Mouse (Mus musculus) liver, embryonic 12.5 days (tissue): Measurements from ENCODE around the gene Spata1. TPM values are rescaled to one million over a fixed set of nuclear protein-coding genes. Genes with fewer than 3 reads are reported as not detected.
"Not testable (repeated sequence)": the region's sequence is repeated elsewhere in the genome, so short reads cannot be mapped to it uniquely, and the experiment has no call there.

Source experiments
- ATAC-seq: fragments of 200-750 bp; cut with Nextera tagmentation; 2 replicates; pipeline ENCODE4 v1.8.0; 2017; ENCODE audit warnings: moderate number of reproducible peaks, mild to moderate bottlenecking, moderate library complexity
- H3K27ac ChIP-seq: fragments of 300-500 bp; sonication (generic); 2 replicates; pipeline ENCODE4 v1.5.1; 2016; ENCODE audit warnings: mild to moderate bottlenecking
- H3K27me3 ChIP-seq: fragments of 300-500 bp; sonication (generic); replicated peaks from 2 replicates; pipeline ENCODE4 v1.6.1; 2016; ENCODE audit warnings: mild to moderate bottlenecking, moderate library complexity
- H3K36me3 ChIP-seq: fragments of 300-500 bp; sonication (generic); 2 replicates; pipeline ENCODE4 v1.6.1; 2016; ENCODE audit warnings: mild to moderate bottlenecking, moderate library complexity
- H3K4me1 ChIP-seq: fragments of 300-500 bp; sonication (generic); 2 replicates; pipeline ENCODE4 v1.6.1; 2016
- H3K4me2 ChIP-seq: fragments of 300-500 bp; sonication (generic); 2 replicates; pipeline ENCODE4 v1.6.1; 2016; ENCODE audit warnings: mild to moderate bottlenecking, moderate library complexity
- H3K4me3 ChIP-seq: fragments of 300-500 bp; sonication (generic); 2 replicates; pipeline ENCODE4 v1.5.1; 2016; ENCODE audit warnings: mild to moderate bottlenecking, moderate library complexity
- H3K9ac ChIP-seq: fragments of 300-500 bp; sonication (generic); 2 replicates; pipeline ENCODE4 v1.6.1; 2016; ENCODE audit warnings: mild to moderate bottlenecking, moderate library complexity
- H3K9me3 ChIP-seq: fragments of 300-500 bp; sonication (generic); replicated peaks from 2 replicates; pipeline ENCODE4 v1.6.1; 2016; ENCODE audit warnings: mild to moderate bottlenecking, moderate library complexity
- WGBS: fragments of 180-500 bp; shearing (Covaris S2); methylation state at CpG from one replicate; pipeline ENCODE4 v1.1.7; 2016; ENCODE audit not compliant: insufficient replicate concordance; 5-methylcytosine and 5-hydroxymethylcytosine counted together
- polyA plus RNA-seq: library from polyadenylated mRNA; unstranded; fragments of >200 nt; fragmentation: Nextera tagmentation; extraction: Ambion mirVana; gene quantifications from 2 replicates; pipeline ENCODE4 v1.2.1, GENCODE M21; 2016

Gene Spata1
- polyA plus RNA-seq, 1 experiment from 2014 or later = 1.3 TPM

DNA sequence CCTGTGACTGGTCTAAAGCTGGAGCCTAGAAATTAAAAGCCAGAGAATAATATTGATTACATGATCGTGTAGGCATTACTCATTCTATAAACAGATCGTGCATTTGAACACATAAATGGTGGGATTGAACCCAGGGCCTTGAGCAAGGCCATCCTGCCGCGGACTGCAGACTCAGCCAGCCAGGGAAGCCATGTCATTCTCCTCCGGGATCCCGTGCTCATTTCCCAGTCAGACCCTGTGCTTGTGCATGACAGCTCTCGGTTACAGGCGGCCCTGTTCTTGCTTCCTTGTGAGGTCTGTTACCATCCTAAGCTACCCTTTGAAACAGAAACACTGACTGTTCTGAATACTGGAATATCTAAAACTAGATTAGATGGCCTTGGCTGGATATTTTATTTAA, 64.9 kb downstream of the Spata1 start:
- H3K9me3 ChIP-seq = no peaks in the 10 kb centered on the region
- no peak overlapping the region for H3K27ac ChIP-seq
- no peak overlapping the region for H3K9ac ChIP-seq
- no peak overlapping the region for H3K4me3 ChIP-seq
- H3K36me3 ChIP-seq = peaks cover 99% of the 10 kb centered on the region
- no peak for ATAC-seq
- H3K4me2 ChIP-seq = no peak overlapping the region
- H3K4me1 ChIP-seq = peaks cover 14% of the 10 kb centered on the region
- H3K27me3 ChIP-seq = no peaks in the 10 kb centered on the region
- 91% methylated on average over 8 of the region's 8 CpGs for WGBS

DNA sequence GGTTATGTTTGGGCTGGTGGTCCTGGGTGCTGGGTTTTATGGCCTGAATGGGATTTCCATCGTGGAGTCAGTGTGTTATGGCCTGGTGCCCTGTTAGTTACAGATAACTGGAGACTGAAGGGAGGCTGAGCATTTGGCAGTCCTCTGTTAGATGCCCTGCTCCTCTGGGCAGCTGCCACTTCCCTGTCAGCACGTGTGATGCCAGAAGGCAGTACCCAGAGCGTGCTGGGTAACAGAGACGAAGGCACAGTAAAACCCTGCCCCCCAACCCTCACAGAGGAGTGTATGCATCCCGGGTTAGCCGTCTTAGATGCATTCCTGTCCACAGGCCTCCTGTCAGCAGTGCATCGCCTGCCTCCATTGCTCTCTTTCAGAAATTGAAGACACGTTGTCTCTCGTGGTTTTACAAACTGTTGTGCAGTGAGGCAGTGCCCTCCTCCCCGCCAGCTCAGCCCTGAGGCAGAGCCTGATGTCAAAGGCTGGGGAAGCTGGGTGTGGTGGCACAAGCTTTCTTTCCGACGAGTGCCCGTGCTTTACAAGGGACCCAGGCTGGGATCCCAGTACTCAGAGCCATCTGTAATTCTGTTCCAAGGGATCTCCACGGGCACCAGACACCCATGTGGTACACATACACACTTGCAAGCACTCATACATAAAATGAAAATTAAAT, 65.7 kb downstream of the Spata1 start:
- Histone ChIP-seq H3K27ac (no peak overlapping the region), H3K36me3 (peaks cover 100% of the 10 kb centered on the region), H3K27me3 (no peaks in the 10 kb centered on the region), H3K4me1 (peaks cover 14% of the 10 kb centered on the region), H3K4me3 (no peak overlapping the region), H3K9ac (no peak overlapping the region), H3K4me2 (no peak overlapping the region), H3K9me3 (no peaks in the 10 kb centered on the region)
- no peak for ATAC-seq
- 84% methylated on average over 14 of the region's 14 CpGs for WGBS

DNA sequence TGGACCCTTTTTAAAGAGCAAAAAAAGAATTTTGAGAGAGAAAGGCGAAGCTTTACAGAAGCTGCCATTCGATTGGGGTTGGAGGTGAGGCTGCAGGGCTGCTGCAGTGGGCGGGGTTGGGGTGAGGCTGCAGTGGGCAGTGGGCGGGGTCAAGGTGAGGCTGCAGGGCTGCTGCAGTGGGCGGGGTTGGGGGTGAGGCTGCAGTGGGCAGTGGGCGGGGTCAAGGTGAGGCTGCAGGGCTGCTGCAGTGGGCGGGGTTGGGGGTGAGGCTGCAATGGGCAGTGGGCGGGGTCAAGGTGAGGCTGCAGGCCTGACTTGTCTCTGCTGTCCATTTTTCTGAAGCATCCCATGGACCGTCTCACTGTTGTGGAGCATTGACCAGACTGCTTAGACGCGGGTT, 66.5 kb downstream of the Spata1 start:
- Histone ChIP-seq H3K36me3 (peaks cover 100% of the 10 kb centered on the region), H3K4me1 (peaks cover 14% of the 10 kb centered on the region)
- 84% methylated on average over 11 of the region's 11 CpGs for WGBS
- not testable (repeated sequence) for H3K9ac ChIP-seq, H3K9me3 ChIP-seq, H3K27me3 ChIP-seq, H3K4me2 ChIP-seq, H3K27ac ChIP-seq, H3K4me3 ChIP-seq
- ATAC-seq = peak; percentile 22; the same call in 1 of the 2 replicates

DNA sequence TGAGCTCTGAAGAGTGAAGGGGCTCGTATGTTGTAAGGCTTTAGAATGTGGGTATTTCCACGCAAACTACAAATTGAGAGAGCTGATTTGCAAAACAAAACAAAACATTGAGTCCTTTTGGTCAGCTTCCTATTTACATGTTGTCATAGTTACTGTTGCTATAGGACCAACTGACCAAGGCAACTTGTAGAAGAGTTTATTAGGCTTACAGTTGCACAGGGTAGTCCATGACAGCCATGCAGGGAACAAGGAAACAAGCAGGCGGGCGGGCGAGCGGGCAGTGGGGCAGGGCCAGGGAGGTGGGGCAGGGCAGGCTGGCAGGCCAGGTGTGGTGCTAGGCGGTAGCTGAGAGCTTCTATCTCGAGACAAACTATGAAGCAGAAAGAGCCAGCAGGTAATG, 73.1 kb downstream of the Spata1 start:
- Histone ChIP-seq H3K4me2 (no peak overlapping the region), H3K9me3 (no peaks in the 10 kb centered on the region), H3K27ac (no peak overlapping the region), H3K4me3 (no peak overlapping the region), H3K9ac (no peak overlapping the region), H3K4me1 (peaks cover 10% of the 10 kb centered on the region; the same call in 1 of the 2 replicates), H3K27me3 (no peaks in the 10 kb centered on the region), H3K36me3 (peaks cover 92% of the 10 kb centered on the region)
- no peak for ATAC-seq
- 84% methylated on average over 8 of the region's 8 CpGs for WGBS

DNA sequence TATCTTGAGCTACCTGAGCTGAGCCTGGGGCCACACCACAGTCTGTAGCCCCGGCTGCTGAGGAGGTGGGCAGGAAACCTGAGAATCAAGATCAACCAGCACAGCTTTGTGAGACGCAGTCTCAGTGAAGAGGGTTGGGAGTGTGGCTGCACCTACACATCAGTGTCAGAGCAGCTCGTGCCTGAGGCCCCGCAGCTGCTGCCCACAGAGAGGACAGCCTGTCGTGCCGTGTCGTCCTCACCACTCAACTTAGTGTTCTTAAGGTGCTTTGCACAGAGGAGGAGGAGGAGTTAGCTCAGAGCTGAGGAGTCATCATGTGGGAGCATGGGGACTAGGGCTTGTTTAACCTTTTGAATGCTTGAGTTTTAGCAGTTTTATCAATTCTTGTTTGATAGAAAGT, 73.7 kb downstream of the Spata1 start:
- Histone ChIP-seq H3K36me3 (peaks cover 92% of the 10 kb centered on the region), H3K4me2 (no peak overlapping the region), H3K4me1 (peaks cover 10% of the 10 kb centered on the region; the same call in 1 of the 2 replicates), H3K4me3 (no peak overlapping the region), H3K27me3 (no peaks in the 10 kb centered on the region), H3K9ac (no peak overlapping the region), H3K9me3 (no peaks in the 10 kb centered on the region), H3K27ac (no peak overlapping the region)
- ATAC-seq = no peak
- 81% methylated on average over 7 of the region's 7 CpGs for WGBS

DNA sequence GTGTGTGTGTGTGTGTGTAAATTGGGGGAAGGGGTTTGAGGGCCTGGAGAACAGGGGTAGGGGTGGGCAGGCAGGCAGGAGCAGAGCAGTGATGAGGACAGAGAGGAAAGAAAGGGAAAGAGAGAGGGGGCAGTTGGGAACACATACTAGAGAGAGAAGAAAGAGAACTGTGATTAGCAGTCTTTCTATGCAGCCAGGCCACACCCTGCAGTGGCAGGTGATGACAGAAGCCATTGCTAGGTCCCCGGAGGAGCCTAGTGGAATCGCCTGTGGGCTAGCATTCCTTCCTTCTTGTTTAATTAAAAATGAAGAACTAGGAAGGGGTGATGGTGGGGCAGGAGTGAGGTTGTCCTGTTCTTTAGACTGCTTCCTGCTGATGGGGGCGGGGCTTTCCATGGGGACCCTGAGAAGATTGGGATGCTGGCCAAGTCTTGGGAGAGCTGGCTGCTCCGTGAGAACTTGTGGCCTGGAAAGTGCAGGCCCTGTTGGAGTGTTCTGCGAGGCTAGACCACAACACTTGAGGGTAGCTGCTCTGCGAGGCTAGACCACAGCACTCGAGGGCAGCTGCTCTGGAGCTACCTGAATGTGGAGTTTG, 75.2 kb downstream of the Spata1 start:
- no peak for ATAC-seq

DNA sequence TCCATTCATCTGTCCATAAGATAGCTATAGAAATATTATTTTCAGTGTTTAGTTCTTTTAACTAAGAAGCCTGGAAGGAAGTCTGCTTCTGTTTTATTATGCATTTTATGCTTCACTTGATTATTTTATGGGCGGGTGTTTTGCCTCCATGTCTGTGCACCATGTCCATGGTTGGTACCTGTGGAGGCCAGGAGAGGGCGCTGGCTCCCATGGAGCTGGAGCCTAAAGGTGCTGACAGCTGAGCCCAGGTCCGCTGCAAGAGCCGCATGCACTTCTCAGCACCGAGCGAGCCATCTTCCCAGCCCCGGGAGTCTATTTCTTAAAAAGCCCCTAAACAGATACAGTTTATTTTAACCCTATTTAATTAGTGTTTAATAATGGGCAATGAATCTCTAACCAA, 75.8 kb downstream of the Spata1 start:
- ATAC-seq = no peak
- no peak overlapping the region for H3K4me3 ChIP-seq
- H3K27ac ChIP-seq = no peak overlapping the region
- WGBS = 82% methylated on average over 7 of the region's 7 CpGs
- H3K27me3 ChIP-seq = no peaks in the 10 kb centered on the region
- H3K36me3 ChIP-seq = peaks cover 92% of the 10 kb centered on the region
- H3K4me2 ChIP-seq = no peak overlapping the region
- no peaks in the 10 kb centered on the region for H3K9me3 ChIP-seq
- H3K4me1 ChIP-seq = peaks cover 16% of the 10 kb centered on the region; the same call in 1 of the 2 replicates
- no peak overlapping the region for H3K9ac ChIP-seq

More for the DNA sequence above, 75.2 kb downstream of the Spata1 start:
- H3K4me3 ChIP-seq = no peak overlapping the region
- WGBS = 87% methylated on average over 7 of the region's 7 CpGs
- no peak overlapping the region for H3K4me2 ChIP-seq
- H3K27ac ChIP-seq = peak overlapping the region; percentile 25; the same call in 1 of the 2 replicates
- H3K9ac ChIP-seq = no peak overlapping the region
- H3K4me1 ChIP-seq = peaks cover 16% of the 10 kb centered on the region; the same call in 1 of the 2 replicates
- no peaks in the 10 kb centered on the region for H3K27me3 ChIP-seq
- H3K36me3 ChIP-seq = peaks cover 92% of the 10 kb centered on the region
- no peaks in the 10 kb centered on the region for H3K9me3 ChIP-seq

DNA sequence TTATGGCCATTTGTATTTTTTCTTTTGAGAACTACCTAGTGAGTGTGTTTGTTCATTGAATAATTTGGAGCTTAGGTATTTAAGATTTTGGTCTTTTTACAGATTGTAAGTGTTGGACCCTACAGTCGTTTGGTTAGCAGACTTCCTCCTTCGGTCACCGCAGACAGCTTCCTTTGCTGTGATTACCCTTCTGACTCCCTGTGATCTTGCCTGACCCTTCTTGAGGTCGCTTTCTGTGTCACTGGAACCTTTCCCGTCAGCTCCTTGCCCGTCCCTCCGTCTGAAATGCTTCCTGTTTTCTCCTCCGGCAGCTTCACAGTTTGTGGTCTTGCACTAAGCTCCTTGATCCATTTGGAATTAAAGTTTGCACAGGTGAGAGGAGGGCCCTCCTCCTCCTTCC, 77.8 kb downstream of the Spata1 start:
- Histone ChIP-seq H3K4me3 (no peak overlapping the region), H3K9me3 (no peaks in the 10 kb centered on the region), H3K36me3 (peaks cover 92% of the 10 kb centered on the region), H3K27ac (no peak overlapping the region), H3K4me1 (peaks cover 24% of the 10 kb centered on the region; the same call in 1 of the 2 replicates), H3K9ac (no peak overlapping the region), H3K4me2 (no peak overlapping the region), H3K27me3 (no peaks in the 10 kb centered on the region)
- no peak for ATAC-seq
- WGBS = 31% methylated on average over 8 of the region's 8 CpGs

DNA sequence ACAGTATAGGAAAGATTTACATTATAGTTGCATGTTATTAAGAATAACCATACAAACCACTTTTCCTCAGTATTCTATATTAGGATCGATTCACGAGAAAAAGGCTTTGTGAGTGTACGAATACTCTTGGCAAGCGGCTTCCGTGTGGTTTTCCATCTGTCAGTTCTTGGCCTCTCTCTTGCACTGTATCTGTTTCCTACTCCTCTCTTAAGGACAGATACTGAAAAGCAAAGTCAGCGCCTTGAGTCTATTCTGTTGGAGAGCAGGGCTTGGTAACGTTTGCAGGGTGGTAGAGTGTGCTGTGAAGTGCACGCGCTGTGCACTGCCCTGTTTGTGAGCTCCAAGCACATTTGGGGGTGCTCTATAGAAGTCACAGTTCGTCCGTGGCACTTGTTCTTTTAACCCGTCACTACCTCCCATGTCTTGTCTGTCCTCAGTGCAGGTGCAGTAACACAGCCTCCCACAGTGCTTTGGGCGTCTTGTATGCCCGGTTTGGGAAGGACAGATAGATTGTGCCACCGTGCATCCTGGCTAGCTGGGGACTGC, 79.5 kb downstream of the Spata1 start:
- H3K27me3 ChIP-seq = no peaks in the 10 kb centered on the region
- WGBS = 80% methylated on average over 15 of the region's 15 CpGs
- H3K9me3 ChIP-seq = no peaks in the 10 kb centered on the region
- H3K36me3 ChIP-seq = peaks cover 97% of the 10 kb centered on the region
- H3K4me2 ChIP-seq = no peak overlapping the region
- no peak overlapping the region for H3K27ac ChIP-seq
- H3K4me3 ChIP-seq = no peak overlapping the region
- H3K9ac ChIP-seq = no peak overlapping the region
- peaks cover 37% of the 10 kb centered on the region for H3K4me1 ChIP-seq
- no peak for ATAC-seq

DNA sequence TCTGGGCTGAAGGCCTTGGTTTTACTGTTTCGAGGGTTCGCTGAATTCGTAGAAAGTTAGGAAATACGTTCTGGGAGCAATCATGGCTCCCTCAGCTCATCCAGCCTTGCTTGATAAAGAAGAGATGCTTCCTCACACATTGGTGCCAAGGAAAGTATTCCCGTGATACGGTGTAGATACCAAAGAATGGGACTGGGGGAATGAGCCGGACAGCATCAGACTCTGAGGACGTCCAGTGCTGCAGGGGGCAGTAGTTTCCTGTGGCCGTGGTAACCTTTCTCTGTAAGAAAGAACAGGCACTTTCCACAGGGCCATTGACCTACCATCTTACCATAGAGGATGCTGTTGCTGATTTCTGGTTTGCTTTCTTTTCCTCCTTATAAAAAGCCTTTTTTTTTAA, 80.0 kb downstream of the Spata1 start:
- Histone ChIP-seq H3K9ac (no peak overlapping the region), H3K27me3 (no peaks in the 10 kb centered on the region), H3K9me3 (no peaks in the 10 kb centered on the region), H3K36me3 (peaks cover 98% of the 10 kb centered on the region), H3K27ac (no peak overlapping the region), H3K4me3 (no peak overlapping the region), H3K4me1 (peaks cover 42% of the 10 kb centered on the region), H3K4me2 (no peak overlapping the region)
- 85% methylated on average over 9 of the region's 9 CpGs for WGBS
- ATAC-seq = no peak

DNA sequence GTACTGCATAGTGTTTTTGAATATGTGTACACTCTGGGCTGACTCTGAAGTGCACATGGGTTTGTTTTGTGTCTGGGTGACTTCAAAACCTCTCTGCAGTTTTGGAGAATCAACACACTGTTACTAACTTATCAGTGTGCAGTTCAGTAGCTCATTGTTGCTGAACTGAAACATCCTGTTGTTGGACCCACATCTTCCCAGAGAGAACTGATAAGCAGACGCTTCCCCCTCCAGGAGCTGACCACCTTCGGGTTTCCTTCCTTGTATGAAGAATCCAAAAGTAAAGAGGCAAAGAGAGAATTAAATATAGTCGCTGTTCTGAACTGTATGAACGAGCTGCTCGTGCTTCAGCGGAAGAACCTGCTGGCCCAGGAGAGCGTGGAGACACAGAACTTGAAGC, 80.7 kb downstream of the Spata1 start:
- no peaks in the 10 kb centered on the region for H3K9me3 ChIP-seq
- H3K4me1 ChIP-seq = peaks cover 48% of the 10 kb centered on the region
- H3K27ac ChIP-seq = no peak overlapping the region
- no peak overlapping the region for H3K9ac ChIP-seq
- H3K36me3 ChIP-seq = peaks cover 100% of the 10 kb centered on the region
- no peak for ATAC-seq
- H3K27me3 ChIP-seq = no peaks in the 10 kb centered on the region
- WGBS = 40% methylated on average over 7 of the region's 7 CpGs
- no peak overlapping the region for H3K4me2 ChIP-seq
- no peak overlapping the region for H3K4me3 ChIP-seq

DNA sequence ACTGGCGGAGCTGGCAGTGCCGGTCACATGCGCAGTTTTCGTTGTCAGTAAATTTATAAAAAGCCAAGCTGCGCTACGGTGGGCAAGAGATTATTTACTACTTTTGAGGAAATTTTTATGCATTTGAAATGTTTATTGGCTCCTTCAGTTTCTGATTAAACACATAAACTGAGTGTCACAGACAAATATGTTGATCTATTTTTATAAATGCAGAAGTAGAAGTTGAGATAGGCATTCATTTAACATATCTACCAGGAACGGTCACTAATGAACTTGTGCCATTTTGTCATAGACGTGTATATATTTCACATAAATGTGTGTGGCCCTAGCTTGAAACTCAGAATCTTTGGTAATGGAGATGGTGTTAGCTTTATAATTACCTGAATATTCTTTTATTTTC, 81.7 kb downstream of the Spata1 start:
- H3K27me3 ChIP-seq = no peaks in the 10 kb centered on the region
- H3K4me1 ChIP-seq = peaks cover 58% of the 10 kb centered on the region
- ATAC-seq = no peak
- H3K36me3 ChIP-seq = peaks cover 100% of the 10 kb centered on the region
- no peak overlapping the region for H3K9ac ChIP-seq
- H3K4me2 ChIP-seq = no peak overlapping the region
- H3K27ac ChIP-seq = no peak overlapping the region
- 91% methylated on average over 8 of the region's 8 CpGs for WGBS
- no peaks in the 10 kb centered on the region for H3K9me3 ChIP-seq
- H3K4me3 ChIP-seq = no peak overlapping the region
